Mouse (Mus musculus): ENCODE measurements at regions not wholly inside any gene's neighbourhood (a gene's known extent, or its start where the extent isn't known, plus 50 kb on each side); places are given as distances from the start of the nearest gene placed in this dataset.

DNA sequence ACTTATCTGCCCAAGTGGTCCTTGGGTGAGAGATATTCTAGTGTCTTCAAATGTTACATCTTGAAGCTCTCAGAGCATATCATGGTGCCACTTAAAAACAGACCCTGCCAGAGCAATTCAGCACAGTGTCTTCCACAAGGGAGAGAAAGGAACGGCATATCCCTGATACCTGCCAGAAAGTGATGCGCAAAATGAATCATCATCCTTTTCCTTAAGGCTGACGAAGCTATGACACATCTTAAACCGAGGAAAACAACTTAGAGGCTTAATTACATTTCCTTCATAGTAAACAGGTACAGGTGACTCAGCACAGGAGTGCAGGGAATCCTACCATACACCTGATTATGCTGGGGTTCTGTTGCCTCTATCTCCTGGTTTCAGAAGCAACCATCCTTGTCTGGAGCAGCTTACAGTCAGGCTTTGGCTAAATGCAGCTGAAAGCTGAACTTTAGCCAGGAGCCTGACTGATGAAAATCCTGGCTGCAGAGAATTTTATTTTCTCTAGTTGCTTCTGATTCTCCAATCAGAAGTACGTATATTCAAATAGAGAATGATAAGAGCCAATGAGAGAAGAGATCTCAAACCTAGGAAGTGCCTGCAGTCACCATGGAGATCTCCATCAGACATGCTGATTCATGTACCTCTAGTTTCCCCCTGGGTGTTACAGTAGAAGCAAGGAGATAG is 556.1 kb upstream of the Ndn start:
- 83% methylated on average over 5 of the region's 5 CpGs for WGBS
- Histone ChIP-seq H3K9ac (replicated peaks; ENCODE audit: low read depth, low read length) (no peak overlapping the region), H3K36me3 (ENCODE audit: control insufficient read depth, insufficient read depth, low read length) (no peaks in the 10 kb centered on the region), H3K4me1 (ENCODE audit: control insufficient read depth, insufficient read depth, low read length) (no peaks in the 10 kb centered on the region), H3K9me3 (ENCODE audit: control insufficient read depth, low read depth, low read length) (no peaks in the 10 kb centered on the region), H3K27me3 (ENCODE audit: control insufficient read depth, insufficient read depth, low read length) (no peaks in the 10 kb centered on the region), H3K27ac (ENCODE audit: low read length) (no peak overlapping the region), H3K4me2 (replicated peaks; ENCODE audit: low read depth, low read length) (no peak overlapping the region), H3K4me3 (ENCODE audit: low read depth, low read length) (no peak overlapping the region)
- no peak for ATAC-seq (ENCODE audit: insufficient number of reproducible peaks, insufficient read depth, low FRiP score, low read depth)

DNA sequence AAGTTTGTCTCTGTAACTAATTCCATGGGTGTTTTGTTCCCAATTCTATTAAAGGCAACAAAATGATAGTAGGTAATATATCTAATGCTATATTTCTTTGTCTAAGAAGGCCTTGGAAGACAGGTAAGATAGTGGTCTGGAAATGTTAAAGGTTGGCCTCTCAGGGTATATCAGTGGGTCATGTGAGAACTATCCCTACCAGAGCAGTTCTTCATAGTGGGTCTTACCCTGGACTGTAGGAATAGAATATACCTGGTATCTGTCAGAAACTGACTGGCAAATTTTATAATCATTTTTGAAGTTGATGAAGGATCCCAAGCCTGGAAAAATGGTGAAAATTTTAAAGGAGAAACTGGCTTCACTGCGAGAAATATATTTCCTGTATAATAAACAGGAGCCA is 509.5 kb upstream of the Ndn start:
- Histone ChIP-seq H3K4me1 (ENCODE audit: control insufficient read depth, insufficient read depth, low read length) (no peaks in the 10 kb centered on the region), H3K4me2 (replicated peaks; ENCODE audit: low read depth, low read length) (no peak overlapping the region), H3K4me3 (ENCODE audit: low read depth, low read length) (no peak overlapping the region), H3K9ac (replicated peaks; ENCODE audit: low read depth, low read length) (no peak overlapping the region), H3K27ac (ENCODE audit: low read length) (no peak overlapping the region), H3K36me3 (ENCODE audit: control insufficient read depth, insufficient read depth, low read length) (no peaks in the 10 kb centered on the region), H3K27me3 (ENCODE audit: control insufficient read depth, insufficient read depth, low read length) (no peaks in the 10 kb centered on the region), H3K9me3 (ENCODE audit: control insufficient read depth, low read depth, low read length) (no peaks in the 10 kb centered on the region)
- no peak for ATAC-seq (ENCODE audit: insufficient number of reproducible peaks, insufficient read depth, low FRiP score, low read depth)
- WGBS: 80% methylated on average over 1 of the region's 1 CpGs

DNA sequence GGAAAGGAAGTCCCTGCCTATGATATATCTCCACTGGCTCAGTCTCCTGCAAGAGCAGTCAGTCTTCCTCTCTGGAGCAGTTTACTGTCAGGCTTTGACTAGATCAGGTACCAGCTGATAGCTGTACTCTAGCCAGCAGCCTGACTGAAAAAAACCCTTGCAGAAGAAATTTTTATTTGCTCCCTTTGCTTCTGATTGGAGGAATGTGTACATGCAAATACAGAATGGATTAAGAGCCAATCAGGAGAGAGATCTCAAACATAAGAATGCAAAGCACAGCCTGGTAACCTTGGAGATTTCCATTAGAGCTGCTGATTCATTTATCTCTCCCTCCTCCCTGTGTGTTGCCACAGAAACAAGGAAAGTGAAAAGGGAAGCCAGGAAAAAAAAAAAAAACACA is 509.1 kb upstream of the Ndn start:
- Histone ChIP-seq H3K4me2 (replicated peaks; ENCODE audit: low read depth, low read length) (no peak overlapping the region), H3K27me3 (ENCODE audit: control insufficient read depth, insufficient read depth, low read length) (no peaks in the 10 kb centered on the region), H3K36me3 (ENCODE audit: control insufficient read depth, insufficient read depth, low read length) (no peaks in the 10 kb centered on the region), H3K9ac (replicated peaks; ENCODE audit: low read depth, low read length) (no peak overlapping the region), H3K4me1 (ENCODE audit: control insufficient read depth, insufficient read depth, low read length) (no peaks in the 10 kb centered on the region), H3K4me3 (ENCODE audit: low read depth, low read length) (no peak overlapping the region), H3K9me3 (ENCODE audit: control insufficient read depth, low read depth, low read length) (no peaks in the 10 kb centered on the region), H3K27ac (ENCODE audit: low read length) (no peak overlapping the region)
- ATAC-seq (ENCODE audit: insufficient number of reproducible peaks, insufficient read depth, low FRiP score, low read depth): peak; percentile 67; the same call in 1 of the 2 replicates

DNA sequence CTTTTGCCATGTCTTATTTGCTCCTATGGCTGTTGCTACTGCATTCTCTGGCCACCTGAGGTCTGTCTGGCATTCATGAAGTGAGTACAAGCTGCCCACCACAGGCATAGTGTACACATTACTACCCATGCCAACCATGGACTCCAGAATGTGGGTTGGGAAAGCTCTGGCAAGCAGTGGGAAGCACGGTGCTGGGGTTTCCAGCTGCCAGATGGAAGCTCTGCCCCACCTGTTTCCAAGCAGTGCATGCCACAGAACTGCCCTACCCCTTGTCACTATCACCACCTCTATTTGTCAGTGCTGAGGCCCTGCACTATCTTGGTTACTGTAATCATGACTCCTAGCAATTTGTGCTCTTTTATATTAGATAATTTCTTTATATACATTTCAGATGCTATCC is 494.4 kb upstream of the Ndn start:
- H3K9ac ChIP-seq (replicated peaks; ENCODE audit: low read depth, low read length): no peak overlapping the region
- H3K4me3 ChIP-seq (ENCODE audit: low read depth, low read length): no peak overlapping the region
- no peaks in the 10 kb centered on the region for H3K36me3 ChIP-seq (ENCODE audit: control insufficient read depth, insufficient read depth, low read length)
- H3K27me3 ChIP-seq (ENCODE audit: control insufficient read depth, insufficient read depth, low read length): no peaks in the 10 kb centered on the region
- H3K4me2 ChIP-seq (replicated peaks; ENCODE audit: low read depth, low read length): no peak overlapping the region
- 53% methylated on average over 1 of the region's 1 CpGs for WGBS
- no peaks in the 10 kb centered on the region for H3K4me1 ChIP-seq (ENCODE audit: control insufficient read depth, insufficient read depth, low read length)
- H3K9me3 ChIP-seq (ENCODE audit: control insufficient read depth, low read depth, low read length): no peaks in the 10 kb centered on the region
- ATAC-seq (ENCODE audit: insufficient number of reproducible peaks, insufficient read depth, low FRiP score, low read depth): no peak
- no peak overlapping the region for H3K27ac ChIP-seq (ENCODE audit: low read length)

DNA sequence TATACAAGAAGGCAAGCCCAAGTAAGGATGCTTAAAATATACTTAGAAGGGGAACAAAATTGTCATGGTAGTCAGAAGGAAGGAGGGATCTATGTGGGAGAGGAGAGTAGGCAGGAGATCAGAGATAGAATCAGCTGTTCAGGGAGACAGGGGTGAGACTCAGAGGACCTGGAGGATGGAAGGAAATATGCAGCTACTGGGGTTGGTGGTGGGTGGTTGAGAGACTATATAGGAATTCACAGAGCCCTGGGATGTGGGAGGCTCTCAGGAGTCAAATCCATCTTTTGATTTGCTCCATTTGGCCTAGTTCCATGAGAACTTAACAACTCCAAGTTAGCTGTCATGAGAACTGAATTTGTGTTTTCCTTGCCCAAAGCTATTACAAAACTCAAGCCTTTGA is 481.9 kb upstream of the Ndn start:
- H3K9me3 ChIP-seq (ENCODE audit: control insufficient read depth, low read depth, low read length): no peaks in the 10 kb centered on the region
- no peak overlapping the region for H3K4me2 ChIP-seq (replicated peaks; ENCODE audit: low read depth, low read length)
- no peaks in the 10 kb centered on the region for H3K4me1 ChIP-seq (ENCODE audit: control insufficient read depth, insufficient read depth, low read length)
- H3K27me3 ChIP-seq (ENCODE audit: control insufficient read depth, insufficient read depth, low read length): no peaks in the 10 kb centered on the region
- H3K4me3 ChIP-seq (ENCODE audit: low read depth, low read length): no peak overlapping the region
- no peak overlapping the region for H3K27ac ChIP-seq (ENCODE audit: low read length)
- no peaks in the 10 kb centered on the region for H3K36me3 ChIP-seq (ENCODE audit: control insufficient read depth, insufficient read depth, low read length)
- ATAC-seq (ENCODE audit: insufficient number of reproducible peaks, insufficient read depth, low FRiP score, low read depth): no peak
- H3K9ac ChIP-seq (replicated peaks; ENCODE audit: low read depth, low read length): no peak overlapping the region

DNA sequence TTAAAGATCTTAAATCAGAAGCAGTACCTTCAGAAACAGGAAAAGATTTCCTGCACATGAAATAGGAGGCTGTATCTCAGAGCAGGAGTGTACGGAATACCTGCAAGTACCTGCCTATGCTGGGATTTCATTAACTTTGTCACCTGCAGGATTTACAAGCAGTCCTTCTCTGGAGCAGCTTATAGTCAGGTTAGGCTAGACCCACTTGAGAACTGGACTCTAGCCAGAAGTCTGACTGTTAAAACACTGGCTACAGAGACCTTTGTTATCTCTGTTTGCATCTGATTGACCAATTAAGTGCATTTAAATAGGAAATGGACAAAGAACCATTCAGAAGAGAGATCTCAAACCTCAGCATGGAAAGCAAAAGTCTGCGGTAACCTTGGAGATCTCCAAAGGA is 480.0 kb upstream of the Ndn start:
- no peak overlapping the region for H3K27ac ChIP-seq (ENCODE audit: low read length)
- no peak for ATAC-seq (ENCODE audit: insufficient number of reproducible peaks, insufficient read depth, low FRiP score, low read depth)
- no peaks in the 10 kb centered on the region for H3K36me3 ChIP-seq (ENCODE audit: control insufficient read depth, insufficient read depth, low read length)

DNA sequence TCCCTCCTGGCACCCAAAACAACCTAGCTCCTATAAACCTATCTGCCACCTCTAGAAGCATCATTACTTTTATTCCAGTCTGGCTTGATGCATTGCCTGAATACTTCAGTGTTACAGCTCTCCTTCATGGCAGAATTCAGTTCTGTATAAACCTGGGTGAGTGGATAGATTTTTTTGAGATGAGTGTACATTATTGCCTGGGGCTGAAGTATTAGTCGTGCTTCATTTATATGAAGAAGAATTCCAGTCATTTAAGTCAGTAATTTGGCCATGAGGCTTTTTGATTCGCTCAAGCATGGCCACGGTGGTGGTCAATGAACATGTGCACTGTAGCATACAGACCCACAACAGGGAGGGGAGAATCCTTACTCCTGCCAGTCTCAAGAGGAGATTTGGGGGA is 470.1 kb upstream of the Ndn start:
- no peak overlapping the region for H3K9ac ChIP-seq (replicated peaks; ENCODE audit: low read depth, low read length)
- no peaks in the 10 kb centered on the region for H3K27me3 ChIP-seq (ENCODE audit: control insufficient read depth, insufficient read depth, low read length)
- H3K27ac ChIP-seq (ENCODE audit: low read length): no peak overlapping the region
- 78% methylated on average over 3 of the region's 3 CpGs for WGBS
- H3K4me1 ChIP-seq (ENCODE audit: control insufficient read depth, insufficient read depth, low read length): no peaks in the 10 kb centered on the region
- no peak overlapping the region for H3K4me2 ChIP-seq (replicated peaks; ENCODE audit: low read depth, low read length)
- H3K9me3 ChIP-seq (ENCODE audit: control insufficient read depth, low read depth, low read length): 0 out of 2 replicates have a peak, but pooled peaks cover 4% of the 10 kb centered on the region
- H3K36me3 ChIP-seq (ENCODE audit: control insufficient read depth, insufficient read depth, low read length): no peaks in the 10 kb centered on the region
- no peak overlapping the region for H3K4me3 ChIP-seq (ENCODE audit: low read depth, low read length)
- no peak for ATAC-seq (ENCODE audit: insufficient number of reproducible peaks, insufficient read depth, low FRiP score, low read depth)

More for the DNA sequence above, 480.0 kb upstream of the Ndn start:
- Histone ChIP-seq H3K4me2 (replicated peaks; ENCODE audit: low read depth, low read length) (no peak overlapping the region), H3K9ac (replicated peaks; ENCODE audit: low read depth, low read length) (no peak overlapping the region), H3K9me3 (ENCODE audit: control insufficient read depth, low read depth, low read length) (no peaks in the 10 kb centered on the region), H3K4me1 (ENCODE audit: control insufficient read depth, insufficient read depth, low read length) (no peaks in the 10 kb centered on the region), H3K4me3 (ENCODE audit: low read depth, low read length) (no peak overlapping the region), H3K27me3 (ENCODE audit: control insufficient read depth, insufficient read depth, low read length) (no peaks in the 10 kb centered on the region)
- 87% methylated on average over 2 of the region's 2 CpGs for WGBS

DNA sequence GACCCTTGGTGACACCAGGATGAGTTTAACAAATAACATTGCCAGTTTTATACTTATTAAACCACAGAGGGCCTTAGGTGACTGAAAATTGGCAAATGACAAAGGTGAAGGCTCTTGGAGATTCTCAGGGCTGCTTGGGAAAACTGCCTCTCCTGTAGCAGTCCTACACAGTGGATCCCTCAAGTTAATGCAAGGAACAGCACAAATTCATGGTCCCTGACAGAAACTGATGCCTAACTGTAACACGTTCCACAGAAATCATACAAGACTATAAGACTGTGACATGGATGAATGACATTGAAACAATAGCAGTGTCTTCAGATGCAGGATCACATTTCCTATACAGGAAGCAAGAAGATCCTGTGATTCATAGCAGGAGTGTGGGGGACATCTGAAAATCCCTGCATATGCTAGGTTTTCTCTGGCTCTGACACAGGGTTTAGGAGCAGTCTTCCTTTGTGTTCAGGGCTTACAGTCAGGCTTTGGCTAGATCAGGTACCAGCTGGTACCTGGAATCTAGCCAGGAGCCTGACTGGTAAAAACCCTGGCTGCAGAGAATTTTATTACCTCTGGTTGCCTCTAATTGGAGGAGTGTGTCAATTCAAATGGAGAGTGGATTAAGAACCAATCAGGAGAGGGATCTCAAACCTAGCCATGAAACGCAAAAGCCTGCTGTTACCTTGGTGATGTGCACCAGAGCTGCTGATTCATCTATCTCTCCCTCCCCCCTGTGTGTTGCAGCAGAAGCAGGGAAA is 468.9 kb upstream of the Ndn start:
- no peak overlapping the region for H3K4me3 ChIP-seq (ENCODE audit: low read depth, low read length)
- H3K36me3 ChIP-seq (ENCODE audit: control insufficient read depth, insufficient read depth, low read length): no peaks in the 10 kb centered on the region
- 39% methylated on average over 2 of the region's 2 CpGs for WGBS
- H3K9ac ChIP-seq (replicated peaks; ENCODE audit: low read depth, low read length): no peak overlapping the region
- H3K4me1 ChIP-seq (ENCODE audit: control insufficient read depth, insufficient read depth, low read length): no peaks in the 10 kb centered on the region
- H3K27me3 ChIP-seq (ENCODE audit: control insufficient read depth, insufficient read depth, low read length): no peaks in the 10 kb centered on the region
- peak; percentile 58; the same call in 1 of the 2 replicates for ATAC-seq (ENCODE audit: insufficient number of reproducible peaks, insufficient read depth, low FRiP score, low read depth)
- H3K27ac ChIP-seq (ENCODE audit: low read length): 0 out of 2 replicates have a peak overlapping the region, but pooled peaks have one; percentile 21
- 0 out of 2 replicates have a peak, but pooled peaks cover 4% of the 10 kb centered on the region for H3K9me3 ChIP-seq (ENCODE audit: control insufficient read depth, low read depth, low read length)
- no peak overlapping the region for H3K4me2 ChIP-seq (replicated peaks; ENCODE audit: low read depth, low read length)
